Mouse (Mus musculus) skeletal muscle tissue, adult 2 months (tissue): ENCODE measurements around the gene Pla1a.
"Not testable (repeated sequence)": the region's sequence is repeated elsewhere in the genome, so short reads cannot be mapped to it uniquely, and the experiment has no call there.

Experiments
- DNase-seq: peaks from one replicate; pipeline ENCODE4 v3.0.0-alpha.2; 2012; ENCODE audit warnings: low read depth, low spot score

Pla1a gene

GRCm38 (mm10) chr16:38458600-38459280 is 25.8 kb upstream of the Pla1a start:
- DNase-seq: no peak

GRCm38 (mm10) chr16:38456812-38457567 is 24.0 kb upstream of the Pla1a start:
- DNase-seq: no peak

GRCm38 (mm10) chr16:38455511-38456418 is 22.8 kb upstream of the Pla1a start, which contains the start of gene Cd80:
TSS of gene Cd80 (plus strand) at chr16:38455561.
- no peak for DNase-seq

GRCm38 (mm10) chr16:38454533-38455254 is 21.7 kb upstream of the Pla1a start:
- no peak for DNase-seq

- no peak for DNase-seq
These were observed 21.0 kb upstream of the Pla1a start for GRCm38 (mm10) chr16:38453952-38454351.

- no peak for DNase-seq
These were observed 20.2 kb upstream of the Pla1a start for GRCm38 (mm10) chr16:38453203-38453553.

GRCm38 (mm10) chr16:38452442-38453202 is 19.7 kb upstream of the Pla1a start, which contains the start of gene Adprh:
TSS of gene Adprh (minus strand) at chr16:38452703.
- DNase-seq: peak; percentile 92

- no peak for DNase-seq
These were observed 18.7 kb upstream of the Pla1a start for GRCm38 (mm10) chr16:38451421-38452205.

GRCm38 (mm10) chr16:38450707-38451106 is 17.8 kb upstream of the Pla1a start:
- DNase-seq: no peak

- no peak for DNase-seq
These were observed 15.5 kb upstream of the Pla1a start for GRCm38 (mm10) chr16:38448458-38448857.

GRCm38 (mm10) chr16:38447366-38447765 is 14.4 kb upstream of the Pla1a start:
- no peak for DNase-seq

- not testable (repeated sequence) for DNase-seq
These were observed 13.2 kb upstream of the Pla1a start for GRCm38 (mm10) chr16:38446141-38446540.

GRCm38 (mm10) chr16:38445576-38445975 is 12.6 kb upstream of the Pla1a start:
- no peak for DNase-seq

GRCm38 (mm10) chr16:38445046-38445445 is 12.1 kb upstream of the Pla1a start:
- no peak for DNase-seq

- DNase-seq: no peak
These were observed 10.9 kb upstream of the Pla1a start for GRCm38 (mm10) chr16:38443721-38444464.

GRCm38 (mm10) chr16:38442216-38442615 is 9.3 kb upstream of the Pla1a start:
- no peak for DNase-seq

GRCm38 (mm10) chr16:38441611-38442010 is 8.7 kb upstream of the Pla1a start:
- DNase-seq: no peak

GRCm38 (mm10) chr16:38440403-38440802 is 7.5 kb upstream of the Pla1a start:
- DNase-seq: no peak

- no peak for DNase-seq
These were observed 6.2 kb upstream of the Pla1a start for GRCm38 (mm10) chr16:38439190-38439589.
